Mouse (Mus musculus) small intestine, adult 2 months (tissue): ENCODE data around the gene Junb. TPM values are rescaled to one million over a fixed set of nuclear protein-coding genes. Genes with fewer than 3 reads are reported as not detected.
A peak's percentile ranks its signal among the peaks of the same experiment; 100 is the strongest.

Experiments used
- H3K27ac ChIP-seq: fragments of 200-500 bp; 2 replicates; pipeline ENCODE4 v1.5.1; 2012; ENCODE audit warnings: low read depth, low read length, control low read depth, inconsistent platforms; ENCODE audit not compliant: insufficient read depth
- H3K27me3 ChIP-seq: fragments of 200-500 bp; 2 replicates; pipeline ENCODE4 v1.6.1; 2012; ENCODE audit warnings: mild to moderate bottlenecking, moderate library complexity, low read length, inconsistent platforms; ENCODE audit not compliant: control insufficient read depth, insufficient read depth
- H3K36me3 ChIP-seq: fragments of 200-500 bp; 2 replicates; pipeline ENCODE4 v1.6.1; 2012; ENCODE audit warnings: mild to moderate bottlenecking, low read length, control low read depth, inconsistent platforms; ENCODE audit not compliant: control insufficient read depth, insufficient read depth
- H3K4me1 ChIP-seq: fragments of 200-500 bp; 2 replicates; pipeline ENCODE4 v1.6.1; 2012; ENCODE audit warnings: low read length, inconsistent platforms, mixed read lengths; ENCODE audit not compliant: control insufficient read depth, insufficient read depth, insufficient read length
- H3K4me3 ChIP-seq: fragments of 200-500 bp; 2 replicates; pipeline ENCODE4 v1.5.1; 2012; ENCODE audit warnings: low read depth, mild to moderate bottlenecking, control low read depth, inconsistent platforms, low read length, moderate library complexity
- CTCF ChIP-seq: fragments of 200-500 bp; IDR thresholded peaks from 2 replicates; pipeline ENCODE4 v1.5.1; 2012; ENCODE audit warnings: low read depth, mild to moderate bottlenecking, control low read depth, inconsistent platforms, low read length, moderate library complexity, mixed read lengths; ENCODE audit not compliant: insufficient replicate concordance, insufficient read length; ENCODE audit errors: extremely low read depth
- POLR2A ChIP-seq: fragments of 200-500 bp; IDR thresholded peaks from 2 replicates; pipeline ENCODE4 v1.6.1; 2012; ENCODE audit warnings: low read depth, mild to moderate bottlenecking, control low read depth, inconsistent platforms, low read length, moderate library complexity
- WGBS: fragments of 180-500 bp; shearing (Covaris S2); methylation state at CpG from one replicate; pipeline ENCODE4 v1.1.7; 2018; 5-methylcytosine and 5-hydroxymethylcytosine counted together
- polyA plus RNA-seq: library from polyadenylated mRNA; depleted of rRNA; stranded (reverse); fragments of >200 nt; gene quantifications from 2 replicates; pipeline ENCODE4 v1.2.3, GENCODE M21; 2012

Junb gene
- polyA plus RNA-seq, 1 experiment = 329 TPM

- Histone ChIP-seq H3K27me3 (no peaks in the 10 kb centered on the region), H3K4me3 (no peak overlapping the region), H3K4me1 (peaks cover 11% of the 10 kb centered on the region; the same call in 1 of the 2 replicates), H3K27ac (no peak overlapping the region), H3K36me3 (peaks cover 34% of the 10 kb centered on the region)
- TF ChIP-seq POLR2A = no peak
- TF ChIP-seq CTCF = no peak
- 95% methylated on average over 3 of the region's 3 CpGs for WGBS
These were observed 43.1 kb upstream of the Junb start for GRCm38 (mm10) chr8:85021514-85022055.

GRCm38 (mm10) chr8:85017209-85017608, 38.7 kb upstream of the Junb start:
- no peak overlapping the region for H3K27ac ChIP-seq
- TF ChIP-seq POLR2A (no peak), CTCF (no peak)
- peaks cover 3% of the 10 kb centered on the region; the same call in 1 of the 2 replicates for H3K4me1 ChIP-seq
- WGBS = 71% methylated on average over 5 of the region's 5 CpGs
- H3K27me3 ChIP-seq = peaks cover 10% of the 10 kb centered on the region; the same call in 1 of the 2 replicates
- H3K36me3 ChIP-seq = peaks cover 32% of the 10 kb centered on the region
- no peak overlapping the region for H3K4me3 ChIP-seq

- no peak for TF ChIP-seq POLR2A
- TF ChIP-seq CTCF = no peak
- H3K4me1 ChIP-seq = peaks cover 3% of the 10 kb centered on the region; the same call in 1 of the 2 replicates
- peaks cover 31% of the 10 kb centered on the region for H3K36me3 ChIP-seq
- no peak overlapping the region for H3K27ac ChIP-seq
- WGBS = 50% methylated on average over 10 of the region's 10 CpGs
- H3K27me3 ChIP-seq = peaks cover 10% of the 10 kb centered on the region
- H3K4me3 ChIP-seq = no peak overlapping the region
These were observed 38.2 kb upstream of the Junb start for GRCm38 (mm10) chr8:85016724-85017123.

GRCm38 (mm10) chr8:85014431-85014830, 35.9 kb upstream of the Junb start, which contains the start of gene Best2:
Gene Best2, minus strand, starts transcription at chr8:85014531.
- Histone ChIP-seq H3K4me3 (peak within 1 kb of the TSS; percentile 54), H3K27me3 (peaks cover 16% of the 10 kb centered on the region), H3K27ac (no peak within 1 kb of the TSS), H3K4me1 (peaks cover 3% of the 10 kb centered on the region; the same call in 1 of the 2 replicates), H3K36me3 (peaks cover 12% of the 10 kb centered on the region)
- TF ChIP-seq POLR2A (no peak), CTCF (no peak)
- 63% methylated on average over 2 of the region's 2 CpGs for WGBS

- whole genome bisulfite sequencing = 6% methylated on average over 26 of the region's 26 CpGs
- no peak overlapping the region for H3K27ac ChIP-seq
- peaks cover 2% of the 10 kb centered on the region for H3K36me3 ChIP-seq
- H3K4me3 ChIP-seq = peak overlapping the region; percentile 54
- H3K4me1 ChIP-seq = peaks cover 3% of the 10 kb centered on the region; the same call in 1 of the 2 replicates
- peaks cover 16% of the 10 kb centered on the region for H3K27me3 ChIP-seq
- no peak for TF ChIP-seq POLR2A
- TF ChIP-seq CTCF = peak; percentile 58; the same call in 1 of the 2 replicates
These were observed 34.8 kb upstream of the Junb start for GRCm38 (mm10) chr8:85013230-85013840.

- Histone ChIP-seq H3K27me3 (peaks cover 16% of the 10 kb centered on the region), H3K4me1 (peaks cover 3% of the 10 kb centered on the region; the same call in 1 of the 2 replicates), H3K27ac (no peak overlapping the region), H3K4me3 (no peak overlapping the region), H3K36me3 (no peaks in the 10 kb centered on the region)
- 10% methylated on average over 28 of the region's 28 CpGs for WGBS
- TF ChIP-seq CTCF (no peak), POLR2A (no peak)
These were observed 32.7 kb upstream of the Junb start for GRCm38 (mm10) chr8:85011242-85011641.

- H3K4me1 ChIP-seq = no peaks in the 10 kb centered on the region
- H3K27me3 ChIP-seq = peaks cover 8% of the 10 kb centered on the region
- H3K36me3 ChIP-seq = peaks cover 3% of the 10 kb centered on the region
- WGBS = 20% methylated on average over 25 of the region's 25 CpGs
- no peak overlapping the region for H3K27ac ChIP-seq
- TF ChIP-seq POLR2A (no peak), CTCF (peak; percentile 51; the same call in 1 of the 2 replicates)
- H3K4me3 ChIP-seq = no peak overlapping the region
These were observed 29.2 kb upstream of the Junb start for GRCm38 (mm10) chr8:85007686-85008085.
